Mouse (Mus musculus) thymus, postnatal 0 days (tissue): Measurements from ENCODE around the gene Cyp2d10. TPM values are rescaled to one million over a fixed set of nuclear protein-coding genes. Genes with fewer than 3 reads are reported as not detected.

Experiments used
- DNase-seq: peaks from one replicate; pipeline ENCODE4 v3.0.0-alpha.2; 2015; ENCODE audit warnings: low spot score
- microRNA-seq: library from miRNA; unstranded; fragments of <30 nt; microRNA quantifications from one replicate; pipeline ENCODE4, GENCODE M21; 2016; ENCODE audit warnings: borderline number of aligned reads
- polyA plus RNA-seq: library from polyadenylated mRNA; unstranded; fragments of >200 nt; fragmentation: Nextera tagmentation; extraction: Ambion mirVana; gene quantifications from 2 replicates; pipeline ENCODE4 v1.2.1, GENCODE M21; 2015

The Cyp2d10 gene
- polyA plus RNA-seq, 1 experiment from 2014 or later, result not detected

GRCm38 (mm10) chr15:82361459-82362018 lies 45.5 kb downstream of the Cyp2d10 start:
- peak; percentile 67 for DNase-seq

- DNase-seq, result no peak
These were observed 48.3 kb downstream of the Cyp2d10 start for GRCm38 (mm10) chr15:82358431-82359260.

GRCm38 (mm10) chr15:82354126-82354945 lies 52.7 kb downstream of the Cyp2d10 start, which contains the start of gene Ndufa6:
Ndufa6 (minus strand) TSS chr15:82354322.
- peak; percentile 99 for DNase-seq

- no peak for DNase-seq
These were observed 53.3 kb downstream of the Cyp2d10 start for GRCm38 (mm10) chr15:82353745-82354113.

- peak; percentile 36 for DNase-seq
These were observed 53.8 kb downstream of the Cyp2d10 start for GRCm38 (mm10) chr15:82353078-82353744.

Small RNA genes within 50 kb of the gene (microRNA-seq; reads per million reads assigned to microRNA genes)
- gene Gm25990 (not detected), gene Gm27331 (not detected), gene Gm27622 (not detected), gene Mir7684 (not detected)

Other genes starting within 250 kb of the Cyp2d10 start
- 0.15 and 0.26 TPM in 2 replicates for gene Shisa8, start 194.4 kb downstream of the Cyp2d10 start, polyA plus RNA-seq
- 0.22 and 0.49 TPM in 2 replicates for gene Tnfrsf13c, start 182.8 kb downstream of the Cyp2d10 start, polyA plus RNA-seq
- 59.3 and 61.5 TPM in 2 replicates for gene Cenpm, start 162.4 kb downstream of the Cyp2d10 start, polyA plus RNA-seq
- gene 1500009C09Rik, start 154.8 kb downstream of the Cyp2d10 start, polyA plus RNA-seq, result not detected in 2 replicates
- 0.90 and 1.1 TPM in 2 replicates for gene Sept3, start 132.3 kb downstream of the Cyp2d10 start, polyA plus RNA-seq
- gene Wbp2nl, start 108.2 kb downstream of the Cyp2d10 start, polyA plus RNA-seq, result 0.22 TPM in 1 of 2 replicates, not detected in the other
- gene Naga, start 68.3 kb downstream of the Cyp2d10 start, polyA plus RNA-seq, result 35.9 and 38.4 TPM in 2 replicates
- gene Pheta2, start 68.3 kb downstream of the Cyp2d10 start, polyA plus RNA-seq, result 12.5 and 14.2 TPM in 2 replicates
- 317 and 322 TPM in 2 replicates for gene Smdt1, start 68.2 kb downstream of the Cyp2d10 start, polyA plus RNA-seq
- 488 and 492 TPM in 2 replicates for gene Ndufa6, start 52.9 kb downstream of the Cyp2d10 start, polyA plus RNA-seq
- 1.8 and 2.7 TPM in 2 replicates for gene Cyp2d22, start 26.9 kb downstream of the Cyp2d10 start, polyA plus RNA-seq
- gene Cyp2d11, start 13.2 kb downstream of the Cyp2d10 start, polyA plus RNA-seq, result not detected in 2 replicates
- gene Cyp2d9, start 26.2 kb upstream of the Cyp2d10 start, polyA plus RNA-seq, result not detected in 2 replicates
- gene Cyp2d12, start 147.9 kb upstream of the Cyp2d10 start, polyA plus RNA-seq, result 0.13 and 0.17 TPM in 2 replicates
- gene Cyp2d34, start 213.8 kb upstream of the Cyp2d10 start, polyA plus RNA-seq, result 0.08 TPM in 1 of 2 replicates, not detected in the other